Mouse (Mus musculus) E14TG2a.4 (cell line): ENCODE data around the gene Gpr155.

ENCODE experiments used
- H3K27me3 ChIP-seq: 2 replicates; pipeline ENCODE4 v1.6.1; 2014; ENCODE audit warnings: low read length, control low read depth; ENCODE audit not compliant: insufficient read depth
- H3K36me3 ChIP-seq: 2 replicates; pipeline ENCODE4 v1.6.1; 2014; ENCODE audit warnings: low read length, control low read depth; ENCODE audit not compliant: insufficient read depth
- H3K4me1 ChIP-seq: replicated peaks from 2 replicates; pipeline ENCODE4 v1.6.1; 2014; ENCODE audit warnings: low read depth, low read length, control low read depth
- H3K4me3 ChIP-seq: replicated peaks from 2 replicates; pipeline ENCODE4 v1.5.1; 2014; ENCODE audit warnings: mild to moderate bottlenecking, low read length
- H3K9me3 ChIP-seq: 2 replicates; pipeline ENCODE4 v1.6.1; 2014; ENCODE audit warnings: low read length, control low read depth
- CTCF ChIP-seq: conservative IDR thresholded peaks from 2 replicates; pipeline ENCODE4 v1.5.1; 2014; ENCODE audit warnings: low read length
- NANOG ChIP-seq: IDR thresholded peaks from 2 replicates; pipeline ENCODE4 v1.6.1; 2014; ENCODE audit warnings: borderline replicate concordance, low read length, mixed read lengths
- POU5F1 ChIP-seq: IDR thresholded peaks from 2 replicates; pipeline ENCODE4 v1.6.1; 2014; ENCODE audit warnings: low read length, borderline replicate concordance

Gpr155 gene

DNA sequence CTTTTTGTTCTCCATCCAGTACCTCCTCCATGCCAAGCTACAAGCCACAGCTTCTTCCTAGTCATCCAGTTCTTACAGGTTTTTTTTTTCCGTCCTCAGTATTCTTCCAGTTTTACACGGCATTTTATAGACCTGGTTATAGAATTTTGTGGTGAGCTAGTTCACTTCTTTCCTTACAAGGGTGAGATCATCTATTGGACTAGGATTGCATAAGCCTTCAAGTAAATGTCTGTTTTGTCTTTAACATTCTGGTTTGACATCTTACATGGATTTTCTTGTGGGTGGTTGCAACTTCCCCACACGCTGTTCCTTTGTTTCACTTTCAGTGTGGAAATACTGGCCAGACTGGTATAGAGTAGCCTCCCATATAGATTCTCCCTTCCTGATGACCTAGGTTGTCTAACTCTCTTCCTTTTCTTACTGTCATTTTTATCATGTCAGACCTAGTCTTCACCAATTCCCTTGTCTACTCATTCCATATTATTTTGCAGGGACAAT, 10.5 kb upstream of the Gpr155 start:
- Histone ChIP-seq H3K9me3 (peaks cover 7% of the 10 kb centered on the region), H3K4me3 (no peak overlapping the region), H3K36me3 (no peaks in the 10 kb centered on the region), H3K27me3 (no peaks in the 10 kb centered on the region), H3K4me1 (peaks cover 8% of the 10 kb centered on the region)
- TF ChIP-seq POU5F1 (no peak), CTCF (no peak)

DNA sequence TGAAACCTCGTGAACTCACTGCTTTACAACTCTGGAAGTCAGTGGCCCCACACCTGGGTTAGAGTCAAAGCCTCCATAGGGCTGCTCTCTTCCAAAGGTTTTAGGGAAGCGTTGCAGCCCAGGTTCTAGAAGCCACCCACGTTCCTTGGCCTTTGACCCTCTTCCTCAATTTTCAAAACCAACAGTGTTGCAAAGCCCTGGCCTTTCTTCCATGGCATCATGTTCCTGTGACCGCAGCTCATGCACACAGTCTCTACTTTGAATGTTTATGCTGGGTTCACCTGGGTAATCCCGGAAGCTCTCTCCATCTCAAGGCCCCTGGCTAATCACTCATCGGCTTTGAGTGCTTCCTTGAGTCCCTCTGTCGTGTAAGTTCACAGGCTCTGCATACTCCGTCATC, 9.1 kb upstream of the Gpr155 start:
- TF ChIP-seq CTCF (no peak), POU5F1 (no peak), NANOG (no peak)
- H3K4me1 ChIP-seq, result peaks cover 8% of the 10 kb centered on the region
- H3K9me3 ChIP-seq, result peaks cover 7% of the 10 kb centered on the region
- H3K27me3 ChIP-seq, result no peaks in the 10 kb centered on the region
- no peaks in the 10 kb centered on the region for H3K36me3 ChIP-seq
- H3K4me3 ChIP-seq, result no peak overlapping the region

DNA sequence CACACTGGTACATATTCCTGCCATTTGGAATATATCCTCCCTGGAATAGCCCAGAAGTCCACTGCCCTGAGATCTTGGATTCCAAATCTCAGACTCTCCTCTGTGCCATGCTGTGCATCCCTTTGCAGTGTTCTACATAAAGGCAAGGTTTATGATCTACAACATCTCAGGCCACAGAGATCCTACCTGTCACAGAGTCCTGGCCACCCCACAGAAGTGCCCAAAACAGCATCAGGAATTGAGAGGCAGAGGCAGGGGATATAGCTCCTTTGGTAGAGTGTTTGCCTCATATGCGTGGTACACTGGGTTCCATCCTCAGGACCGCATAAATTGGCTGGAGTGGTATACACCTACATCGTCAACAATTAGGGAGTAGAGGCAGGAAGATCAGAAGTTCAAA, 8.1 kb upstream of the Gpr155 start:
- no peaks in the 10 kb centered on the region for H3K27me3 ChIP-seq
- no peak for TF ChIP-seq NANOG
- TF ChIP-seq POU5F1, result no peak
- TF ChIP-seq CTCF, result no peak
- H3K9me3 ChIP-seq, result peaks cover 7% of the 10 kb centered on the region
- no peak overlapping the region for H3K4me3 ChIP-seq
- H3K4me1 ChIP-seq, result peaks cover 8% of the 10 kb centered on the region
- H3K36me3 ChIP-seq, result no peaks in the 10 kb centered on the region

DNA sequence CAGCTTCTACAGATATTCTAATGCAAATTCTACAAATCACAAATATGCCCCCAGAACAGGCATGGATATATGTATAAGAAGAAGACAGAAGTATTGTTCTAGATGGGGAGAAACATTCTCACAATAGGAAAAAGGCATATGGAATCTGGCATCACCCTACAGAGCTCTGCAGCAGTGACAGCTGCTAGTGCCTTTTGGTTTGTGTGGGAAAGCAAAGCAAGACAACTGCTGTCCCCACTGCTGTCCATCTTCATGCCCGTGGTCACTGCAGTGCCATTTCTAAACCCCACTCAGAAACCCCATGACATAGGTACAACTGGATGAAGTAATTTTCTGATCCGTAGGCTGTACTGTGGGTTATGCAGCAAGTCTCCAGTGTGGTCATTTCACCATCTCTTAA, 6.4 kb upstream of the Gpr155 start:
- no peak overlapping the region for H3K4me3 ChIP-seq
- no peaks in the 10 kb centered on the region for H3K36me3 ChIP-seq
- peaks cover 8% of the 10 kb centered on the region for H3K4me1 ChIP-seq
- TF ChIP-seq POU5F1 (no peak), CTCF (no peak), NANOG (no peak)
- H3K27me3 ChIP-seq, result no peaks in the 10 kb centered on the region
- peaks cover 5% of the 10 kb centered on the region for H3K9me3 ChIP-seq

DNA sequence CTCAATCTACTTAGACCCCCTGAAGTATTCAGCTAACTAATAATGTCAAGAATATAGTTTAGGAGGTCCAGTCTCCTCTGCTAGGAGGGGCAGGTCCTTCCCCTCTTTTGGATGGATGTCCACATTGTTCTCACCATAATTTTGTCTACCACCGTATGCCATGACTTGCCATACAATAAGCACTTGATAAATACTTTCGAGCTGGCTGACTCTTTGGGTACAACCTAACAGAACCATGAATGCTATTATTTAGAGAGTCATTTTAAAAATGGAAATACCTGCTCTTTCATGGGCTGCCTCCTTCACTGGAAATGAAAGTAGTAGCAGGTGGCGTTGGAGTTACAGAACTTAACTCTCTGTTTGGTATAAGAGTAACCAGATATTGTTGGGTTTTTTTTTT, 3.6 kb upstream of the Gpr155 start:
- no peak overlapping the region for H3K4me3 ChIP-seq
- peaks cover 9% of the 10 kb centered on the region for H3K27me3 ChIP-seq
- peaks cover 16% of the 10 kb centered on the region for H3K4me1 ChIP-seq
- TF ChIP-seq CTCF (no peak), POU5F1 (no peak), NANOG (no peak)
- no peaks in the 10 kb centered on the region for H3K36me3 ChIP-seq
- no peaks in the 10 kb centered on the region for H3K9me3 ChIP-seq

DNA sequence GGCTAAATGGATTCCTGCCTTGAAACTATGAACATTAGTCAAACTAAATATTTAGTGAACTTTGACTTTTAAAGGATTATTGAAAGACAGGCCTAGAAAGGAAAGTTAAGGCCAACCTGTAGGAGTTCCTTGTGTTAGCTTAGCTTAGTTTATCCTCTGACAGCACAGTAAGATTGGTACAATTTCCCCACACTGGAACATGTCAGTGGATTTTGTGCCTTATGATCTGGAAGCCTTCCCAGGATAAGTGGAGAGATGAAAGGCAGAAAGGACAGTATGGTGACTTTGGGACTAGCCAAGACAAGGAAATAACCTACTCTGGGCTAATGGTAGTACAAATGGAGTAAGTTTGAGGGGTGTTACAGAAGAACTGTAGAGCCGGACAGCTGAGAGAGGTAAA, 1.4 kb upstream of the Gpr155 start:
- no peak for TF ChIP-seq NANOG
- no peak for TF ChIP-seq CTCF
- no peak for TF ChIP-seq POU5F1
- peaks cover 8% of the 10 kb centered on the region; the same call in 1 of the 2 replicates for H3K4me1 ChIP-seq
- H3K36me3 ChIP-seq, result no peaks in the 10 kb centered on the region
- peaks cover 16% of the 10 kb centered on the region for H3K27me3 ChIP-seq
- H3K9me3 ChIP-seq, result no peaks in the 10 kb centered on the region
- H3K4me3 ChIP-seq, result no peak overlapping the region

DNA sequence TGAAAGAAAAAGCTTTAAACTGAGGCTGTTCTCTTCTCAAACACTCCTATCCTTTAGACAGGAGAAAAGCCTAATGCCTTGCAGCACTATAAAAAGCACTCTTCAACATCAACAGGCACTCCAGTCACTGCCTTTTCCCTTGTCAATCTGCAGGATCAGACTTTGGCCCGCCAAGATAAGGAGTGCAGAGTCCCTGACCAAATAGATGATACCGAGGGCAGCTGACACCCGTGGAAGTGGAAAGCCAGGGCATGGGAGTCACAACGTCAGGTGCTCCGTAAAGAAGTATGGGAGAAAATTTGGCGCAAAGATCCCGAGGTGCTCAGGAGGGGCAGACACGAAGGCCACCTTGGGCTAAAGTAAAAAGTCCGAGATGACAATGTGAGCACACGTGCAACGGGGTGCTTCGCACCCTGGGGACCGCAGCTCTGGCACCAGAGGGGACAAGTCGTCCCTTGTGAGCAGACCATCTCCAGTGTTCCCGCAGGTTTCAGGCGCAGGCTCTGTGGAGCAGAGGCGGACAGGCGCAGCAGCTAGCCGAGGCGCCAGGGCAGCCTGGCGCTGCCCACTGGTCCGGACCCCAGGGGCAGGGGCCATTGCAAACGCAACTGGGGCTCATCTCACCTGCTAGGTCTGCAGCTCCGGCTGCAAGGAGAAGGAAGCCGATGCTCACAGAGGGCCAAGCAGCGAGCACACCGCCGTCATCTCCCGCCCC, 574 bp downstream of the Gpr155 start:
- TF ChIP-seq POU5F1 (no peak), NANOG (no peak), CTCF (no peak)
- Histone ChIP-seq H3K4me3 (peak overlapping the region; percentile 92), H3K9me3 (no peaks in the 10 kb centered on the region)

DNA sequence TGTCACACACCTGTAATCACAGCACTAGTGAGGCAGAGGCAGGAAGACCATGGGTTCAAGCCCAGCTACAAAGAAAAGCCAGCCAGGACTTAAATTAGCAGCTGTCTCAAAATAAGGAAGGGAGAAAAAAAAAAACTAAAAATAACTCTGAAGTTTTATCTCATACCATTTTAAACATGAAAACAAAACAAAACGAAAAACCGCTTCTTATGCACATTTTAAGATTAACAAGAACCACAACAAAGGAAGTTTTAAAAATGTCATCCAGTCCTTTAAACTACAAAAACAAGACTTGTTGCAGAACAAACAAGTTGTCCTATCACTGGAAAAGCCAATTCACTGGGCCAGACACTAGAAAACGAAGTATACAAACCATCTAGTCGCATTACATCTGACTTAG, 1.2 kb downstream of the Gpr155 start:
- Histone ChIP-seq H3K4me3 (no peak overlapping the region), H3K36me3 (no peaks in the 10 kb centered on the region), H3K27me3 (peaks cover 17% of the 10 kb centered on the region), H3K9me3 (no peaks in the 10 kb centered on the region), H3K4me1 (peaks cover 8% of the 10 kb centered on the region; the same call in 1 of the 2 replicates)
- TF ChIP-seq POU5F1 (no peak), NANOG (no peak), CTCF (no peak)

More for the DNA sequence above, 574 bp downstream of the Gpr155 start:
- Histone ChIP-seq H3K4me1 (peaks cover 8% of the 10 kb centered on the region; the same call in 1 of the 2 replicates), H3K36me3 (no peaks in the 10 kb centered on the region), H3K27me3 (peaks cover 17% of the 10 kb centered on the region)

DNA sequence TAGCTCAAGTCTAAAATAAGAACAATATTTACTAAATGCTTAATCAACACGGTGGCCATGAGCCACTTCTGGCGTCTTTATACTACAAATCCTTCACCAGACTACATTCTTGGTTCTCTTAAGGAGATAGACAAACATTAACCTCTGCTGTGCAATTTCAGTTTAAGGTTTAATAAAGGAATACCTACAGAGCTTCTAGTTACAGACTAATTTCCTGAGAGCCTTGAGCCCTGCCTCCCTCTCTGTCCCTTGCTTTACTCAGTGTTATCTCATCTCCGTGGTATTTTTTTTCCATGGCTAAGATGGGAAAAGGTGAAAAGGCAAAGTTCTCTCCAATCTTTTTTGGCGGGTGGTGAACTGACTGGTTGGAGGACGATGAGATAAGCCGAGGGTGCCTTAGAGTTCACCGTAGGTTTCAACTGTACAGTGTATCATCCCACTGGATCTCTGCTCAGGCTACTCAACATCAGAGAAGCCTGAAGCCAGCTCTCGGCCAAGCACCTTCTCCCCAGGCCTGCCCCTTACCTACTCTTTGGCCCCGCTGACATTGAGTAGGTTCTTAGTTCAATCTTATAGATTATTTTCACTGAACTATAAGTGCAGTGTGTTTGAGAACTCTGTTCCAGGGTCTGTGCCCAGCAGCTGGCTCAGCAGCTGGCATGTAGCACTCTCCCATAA, 5.9 kb downstream of the Gpr155 start:
- Histone ChIP-seq H3K36me3 (no peaks in the 10 kb centered on the region), H3K9me3 (no peaks in the 10 kb centered on the region), H3K4me3 (no peak overlapping the region), H3K4me1 (0 out of 2 replicates have a peak, but pooled peaks cover under 1% of the 10 kb centered on the region), H3K27me3 (peaks cover 10% of the 10 kb centered on the region)
- TF ChIP-seq NANOG (no peak), CTCF (no peak), POU5F1 (no peak)
